Comparison of ENCODE assay signal across 47 mouse cellular contexts in the genomic region with DNA sequence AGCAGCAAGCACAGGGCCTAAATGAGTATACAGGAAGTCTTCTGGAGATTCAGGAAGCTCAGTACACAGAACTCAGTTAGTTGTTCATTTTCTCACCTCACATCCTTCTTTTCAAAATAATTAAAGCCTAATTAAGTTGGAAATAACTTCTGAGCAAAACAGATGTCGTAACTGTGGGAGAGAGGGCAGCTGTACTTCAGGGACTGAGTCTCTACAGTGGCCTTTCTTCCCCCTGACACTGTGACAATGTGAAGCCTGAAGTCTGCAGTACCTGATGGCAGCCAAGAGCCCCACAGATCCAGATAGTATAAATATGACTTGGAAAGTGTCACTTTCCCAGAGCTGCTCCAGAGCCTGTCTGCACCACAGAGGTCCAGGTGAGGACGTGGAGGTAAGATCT. TPM values are rescaled to one million over a fixed set of nuclear protein-coding genes. Genes with fewer than 3 reads are reported as not detected.
"Had no signal": no experiment of that assay in that cellular context is flagged by ENCODE, and none has a peak within 500 bp of the region (broad histone marks: within the 10 kb centered on the region; RNA-seq: fewer than 3 reads in every experiment).

A gene (plus strand): TSS at position 301 of the 400 bp plus-strand sequence.

- DNase-seq: left cerebral cortex, postnatal 4 days; liver; liver, embryonic 13.5 days; liver, postnatal 0 days; lung, adult 18-20 months; lung, adult 2 months; lung, embryonic 14.5 days; lung, postnatal 10 days; lung, postnatal 14 days; lung, postnatal 36 days; lung, postnatal 4 days; midbrain, embryonic 14.5 days had no signal

- H3K9me3 ChIP-seq: limb, embryonic 10.5 days; limb, embryonic 12.5 days; limb, embryonic 13.5 days; limb, embryonic 15.5 days; liver, embryonic 12.5 days; liver, embryonic 13.5 days; liver, embryonic 15.5 days; lung, embryonic 15.5 days; midbrain, embryonic 10.5 days; midbrain, embryonic 12.5 days; midbrain, embryonic 13.5 days; midbrain, embryonic 15.5 days; neural tube, embryonic 12.5 days had no signal

- ATAC-seq: liver, embryonic 12.5 days; liver, postnatal 0 days; lung, postnatal 0 days; midbrain, embryonic 13.5 days; midbrain, embryonic 15.5 days; midbrain, embryonic 16.5 days had no signal

- H3K27ac ChIP-seq: limb, embryonic 10.5 days; limb, embryonic 12.5 days; limb, embryonic 13.5 days; liver, embryonic 12.5 days; liver, embryonic 13.5 days; liver, embryonic 14.5 days; liver, embryonic 15.5 days; lung, embryonic 15.5 days; macrophage; midbrain, embryonic 10.5 days; midbrain, embryonic 12.5 days; midbrain, embryonic 13.5 days; midbrain, embryonic 15.5 days; neural tube, embryonic 12.5 days had no signal

- H3K27me3 ChIP-seq: limb, embryonic 12.5 days; limb, embryonic 13.5 days; limb, embryonic 15.5 days; liver, embryonic 12.5 days; liver, embryonic 13.5 days; liver, embryonic 15.5 days; lung, embryonic 15.5 days; megakaryocyte, embryonic 14.5 days; midbrain, embryonic 12.5 days; midbrain, embryonic 13.5 days; midbrain, embryonic 15.5 days; neural tube, embryonic 12.5 days had no signal

- H3K4me3 ChIP-seq: limb, embryonic 10.5 days; limb, embryonic 12.5 days; limb, embryonic 13.5 days; limb, embryonic 15.5 days; liver, embryonic 12.5 days; liver, embryonic 13.5 days; liver, embryonic 15.5 days; lung, embryonic 15.5 days; megakaryocyte, embryonic 14.5 days; midbrain, embryonic 10.5 days; midbrain, embryonic 12.5 days; midbrain, embryonic 13.5 days; midbrain, embryonic 15.5 days; myocyte; neural tube, embryonic 12.5 days had no signal

- H3K4me1 ChIP-seq: limb, embryonic 10.5 days; limb, embryonic 12.5 days; limb, embryonic 13.5 days; limb, embryonic 15.5 days; liver, embryonic 12.5 days; liver, embryonic 13.5 days; liver, embryonic 15.5 days; lung, embryonic 15.5 days; megakaryocyte, embryonic 14.5 days; midbrain, embryonic 10.5 days; midbrain, embryonic 12.5 days; midbrain, embryonic 13.5 days; midbrain, embryonic 15.5 days; neural tube, embryonic 12.5 days had no signal

- H3K4me2 ChIP-seq: limb, embryonic 12.5 days; limb, embryonic 13.5 days; limb, embryonic 15.5 days; liver, embryonic 11.5 days; liver, embryonic 12.5 days; liver, embryonic 13.5 days; liver, embryonic 15.5 days; lung, embryonic 14.5 days; lung, embryonic 15.5 days; midbrain, embryonic 11.5 days; midbrain, embryonic 12.5 days; midbrain, embryonic 13.5 days; midbrain, embryonic 15.5 days; neural tube, embryonic 12.5 days had no signal

- H3K36me3 ChIP-seq: limb, embryonic 10.5 days; limb, embryonic 12.5 days; limb, embryonic 13.5 days; limb, embryonic 15.5 days; liver, embryonic 12.5 days; liver, embryonic 13.5 days; liver, embryonic 15.5 days; lung, embryonic 15.5 days; midbrain, embryonic 10.5 days; midbrain, embryonic 12.5 days; midbrain, embryonic 13.5 days; midbrain, embryonic 15.5 days; neural tube, embryonic 12.5 days had no signal

- H3K9ac ChIP-seq: limb, embryonic 12.5 days; limb, embryonic 13.5 days; limb, embryonic 15.5 days; liver, embryonic 12.5 days; liver, embryonic 13.5 days; liver, embryonic 14.5 days; liver, embryonic 15.5 days; liver, postnatal 0 days; lung, embryonic 14.5 days; lung, embryonic 15.5 days; midbrain, embryonic 12.5 days; midbrain, embryonic 13.5 days; midbrain, embryonic 15.5 days; neural tube, embryonic 12.5 days had no signal

RNA-seq across cellular contexts. Expression of the gene that starts here (rescaled TPM):
- total RNA-seq: left cerebral cortex, postnatal 10 days; left cerebral cortex, postnatal 14 days; left cerebral cortex, postnatal 25 days; left cerebral cortex, postnatal 36 days; left cerebral cortex, postnatal 4 days; liver, adult 2 months; megakaryocyte progenitor cell, adult 5-6 weeks; megakaryocyte, adult 5-6 weeks; megakaryocyte-erythroid progenitor cell, adult 5-6 weeks; midbrain, postnatal 0 days; monocyte, adult 5-6 weeks had no signal
- polyA plus RNA-seq: limb, embryonic 10.5 days; limb, embryonic 11.5 days; limb, embryonic 12.5 days; limb, embryonic 13.5 days; limb, embryonic 14.5 days; limb, embryonic 15.5 days; liver, adult 2 months; liver, embryonic 11.5 days; liver, embryonic 12.5 days; liver, embryonic 13.5 days; liver, embryonic 14.5 days; liver, embryonic 15.5 days; liver, embryonic 16.5 days; liver, postnatal 0 days; lung, adult 2 months; lung, embryonic 14.5 days; lung, embryonic 15.5 days; lung, embryonic 16.5 days; lung, postnatal 0 days; macrophage; midbrain, embryonic 10.5 days; midbrain, embryonic 11.5 days; midbrain, embryonic 12.5 days; midbrain, embryonic 13.5 days; midbrain, embryonic 14.5 days; midbrain, embryonic 15.5 days; midbrain, embryonic 16.5 days; midbrain, postnatal 0 days; myocyte; neural tube, embryonic 11.5 days; neural tube, embryonic 12.5 days had no signal
